Mouse (Mus musculus) hindbrain, embryonic 16.5 days (tissue): Measurements from ENCODE around the gene Rxra. TPM values are rescaled to one million over a fixed set of nuclear protein-coding genes. Genes with fewer than 3 reads are reported as not detected.

Experiments used
- ATAC-seq: fragments of 200-750 bp; cut with Nextera tagmentation; 2 replicates; pipeline ENCODE4 v1.8.0; 2017; ENCODE audit warnings: moderate TSS enrichment, moderate library complexity
- H3K27ac ChIP-seq: fragments of 300-500 bp; sonication (generic); 2 replicates; pipeline ENCODE4 v1.5.1; 2014; ENCODE audit warnings: low read depth, mild to moderate bottlenecking, control low read depth, low read length, moderate library complexity
- H3K27me3 ChIP-seq: fragments of 300-500 bp; sonication (generic); replicated peaks from 2 replicates; pipeline ENCODE4 v1.6.1; 2014; ENCODE audit warnings: low read length; ENCODE audit not compliant: control insufficient read depth, insufficient read depth
- H3K36me3 ChIP-seq: fragments of 300-500 bp; sonication (generic); 2 replicates; pipeline ENCODE4 v1.6.1; 2014; ENCODE audit warnings: mild to moderate bottlenecking, low read length, moderate library complexity, mixed read lengths; ENCODE audit not compliant: control insufficient read depth, insufficient read depth
- H3K4me1 ChIP-seq: fragments of 300-500 bp; sonication (generic); 2 replicates; pipeline ENCODE4 v1.6.1; 2014; ENCODE audit warnings: low read depth, low read length; ENCODE audit not compliant: control insufficient read depth, insufficient read depth
- H3K4me2 ChIP-seq: fragments of 300-500 bp; sonication (generic); 2 replicates; pipeline ENCODE4 v1.6.1; 2014; ENCODE audit warnings: mild to moderate bottlenecking, low read length, control low read depth, moderate library complexity
- H3K4me3 ChIP-seq: fragments of 300-500 bp; sonication (generic); 2 replicates; pipeline ENCODE4 v1.5.1; 2014; ENCODE audit warnings: mild to moderate bottlenecking, low read length, control low read depth, moderate library complexity
- H3K9ac ChIP-seq: fragments of 300-500 bp; sonication (generic); 2 replicates; pipeline ENCODE4 v1.6.1; 2014; ENCODE audit warnings: low read depth, mild to moderate bottlenecking, control low read depth, low read length, moderate library complexity
- H3K9me3 ChIP-seq: fragments of 300-500 bp; sonication (generic); 2 replicates; pipeline ENCODE4 v1.6.1; 2014; ENCODE audit warnings: mild to moderate bottlenecking, low read length, moderate library complexity; ENCODE audit not compliant: control insufficient read depth
- WGBS: fragments of 180-500 bp; shearing (Covaris S2); extraction: QIAGEN DNeasy Blood & Tissue Kit; methylation state at CpG from one replicate; pipeline ENCODE4 v1.1.7; 2014; 5-methylcytosine and 5-hydroxymethylcytosine counted together
- polyA plus RNA-seq: library from polyadenylated mRNA; unstranded; fragments of >200 nt; fragmentation: Nextera tagmentation; extraction: Ambion mirVana; gene quantifications from 2 replicates; pipeline ENCODE4 v1.2.1, GENCODE M21; 2015

Rxra gene
- polyA plus RNA-seq, 1 experiment from 2014 or later, result 3.4 TPM

- no peak overlapping the region; the same call in 1 of the 2 replicates for H3K4me3 ChIP-seq
- H3K27ac ChIP-seq, result no peak overlapping the region
These were observed 2.7 kb downstream of the Rxra start for GRCm38 (mm10) chr2:27678836-27679480.

GRCm38 (mm10) chr2:27679621-27680025 lies 3.4 kb downstream of the Rxra start:
- Histone ChIP-seq H3K9ac (peak overlapping the region; percentile 2; the same call in 1 of the 2 replicates), H3K27ac (no peak overlapping the region), H3K4me3 (no peak overlapping the region), H3K27me3 (no peaks in the 10 kb centered on the region), H3K36me3 (no peaks in the 10 kb centered on the region), H3K4me2 (peak overlapping the region; percentile 95), H3K4me1 (peaks cover 64% of the 10 kb centered on the region), H3K9me3 (no peaks in the 10 kb centered on the region)
- WGBS, result 19% methylated on average over 3 of the region's 3 CpGs
- no peak for ATAC-seq

More at GRCm38 (mm10) chr2:27678836-27679480, 2.7 kb downstream of the Rxra start:
- 27% methylated on average over 7 of the region's 7 CpGs for WGBS
- peak overlapping the region; percentile 2; the same call in 1 of the 2 replicates for H3K9ac ChIP-seq
- H3K4me1 ChIP-seq, result peaks cover 58% of the 10 kb centered on the region
- peak overlapping the region; percentile 95 for H3K4me2 ChIP-seq
- no peaks in the 10 kb centered on the region for H3K27me3 ChIP-seq
- H3K9me3 ChIP-seq, result no peaks in the 10 kb centered on the region
- ATAC-seq, result no peak
- no peaks in the 10 kb centered on the region for H3K36me3 ChIP-seq

GRCm38 (mm10) chr2:27680058-27680457 lies 3.8 kb downstream of the Rxra start:
- no peak for ATAC-seq
- H3K4me2 ChIP-seq, result peak overlapping the region; percentile 22
- 56% methylated on average over 6 of the region's 6 CpGs for WGBS

GRCm38 (mm10) chr2:27680595-27680994 lies 4.4 kb downstream of the Rxra start:
- no peak overlapping the region for H3K27ac ChIP-seq
- no peaks in the 10 kb centered on the region for H3K36me3 ChIP-seq
- H3K9me3 ChIP-seq, result no peaks in the 10 kb centered on the region
- peak overlapping the region; percentile 47; the same call in 1 of the 2 replicates for H3K9ac ChIP-seq
- H3K4me3 ChIP-seq, result no peak overlapping the region
- no peak overlapping the region for H3K4me2 ChIP-seq
- WGBS, result 92% methylated on average over 4 of the region's 4 CpGs
- ATAC-seq, result no peak
- no peaks in the 10 kb centered on the region for H3K27me3 ChIP-seq
- peaks cover 69% of the 10 kb centered on the region for H3K4me1 ChIP-seq

More at GRCm38 (mm10) chr2:27680058-27680457, 3.8 kb downstream of the Rxra start:
- Histone ChIP-seq H3K4me3 (no peak overlapping the region), H3K27ac (no peak overlapping the region), H3K9ac (no peak overlapping the region), H3K36me3 (no peaks in the 10 kb centered on the region), H3K9me3 (no peaks in the 10 kb centered on the region), H3K27me3 (no peaks in the 10 kb centered on the region), H3K4me1 (peaks cover 69% of the 10 kb centered on the region)

DNA sequence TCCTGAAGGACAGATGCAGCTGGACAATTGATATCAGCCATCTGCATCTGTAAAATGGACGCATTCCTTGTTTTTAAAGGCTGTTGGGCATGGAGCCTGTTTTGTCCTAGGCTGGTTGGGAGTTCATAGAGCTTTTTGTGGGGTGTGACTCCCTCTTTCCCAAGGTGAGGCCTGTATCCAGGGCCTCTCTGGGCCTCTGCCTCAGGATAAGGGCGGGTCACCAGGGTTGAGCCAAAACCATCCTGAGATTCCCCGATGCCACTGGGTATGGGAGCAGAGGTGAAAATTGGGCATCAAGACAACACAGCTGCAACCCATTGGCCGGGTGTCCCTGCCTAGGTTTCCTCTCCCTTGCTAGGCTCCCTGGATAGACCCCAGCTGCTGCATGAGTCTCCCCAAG lies 5.2 kb downstream of the Rxra start:
- peaks cover 64% of the 10 kb centered on the region for H3K4me1 ChIP-seq
- H3K4me2 ChIP-seq, result no peak overlapping the region
- H3K4me3 ChIP-seq, result no peak overlapping the region
- 73% methylated on average over 4 of the region's 4 CpGs for WGBS
- no peak for ATAC-seq
- H3K9ac ChIP-seq, result no peak overlapping the region
- H3K36me3 ChIP-seq, result no peaks in the 10 kb centered on the region
- H3K27ac ChIP-seq, result no peak overlapping the region
- no peaks in the 10 kb centered on the region for H3K9me3 ChIP-seq
- no peaks in the 10 kb centered on the region for H3K27me3 ChIP-seq

- no peaks in the 10 kb centered on the region for H3K36me3 ChIP-seq
- H3K4me3 ChIP-seq, result no peak overlapping the region
- no peaks in the 10 kb centered on the region for H3K9me3 ChIP-seq
- 0 out of 2 replicates have a peak overlapping the region, but pooled peaks have one; percentile 34 for H3K27ac ChIP-seq
- 49% methylated on average over 5 of the region's 5 CpGs for WGBS
- no peak overlapping the region for H3K9ac ChIP-seq
- H3K27me3 ChIP-seq, result no peaks in the 10 kb centered on the region
- H3K4me1 ChIP-seq, result peaks cover 61% of the 10 kb centered on the region
- H3K4me2 ChIP-seq, result no peak overlapping the region
- ATAC-seq, result no peak
These were observed 5.9 kb downstream of the Rxra start for GRCm38 (mm10) chr2:27682096-27682495.

- Histone ChIP-seq H3K9ac (peak overlapping the region; percentile 43), H3K27me3 (no peaks in the 10 kb centered on the region), H3K4me3 (no peak overlapping the region), H3K4me2 (no peak overlapping the region), H3K36me3 (no peaks in the 10 kb centered on the region), H3K9me3 (no peaks in the 10 kb centered on the region), H3K4me1 (peaks cover 47% of the 10 kb centered on the region), H3K27ac (no peak overlapping the region)
- 44% methylated on average over 11 of the region's 11 CpGs for WGBS
- ATAC-seq, result no peak
These were observed 7.9 kb downstream of the Rxra start for GRCm38 (mm10) chr2:27684017-27684657.

GRCm38 (mm10) chr2:27685917-27686316 lies 9.7 kb downstream of the Rxra start:
- Histone ChIP-seq H3K36me3 (no peaks in the 10 kb centered on the region), H3K4me1 (peaks cover 32% of the 10 kb centered on the region), H3K9me3 (no peaks in the 10 kb centered on the region), H3K4me2 (no peak overlapping the region), H3K9ac (no peak overlapping the region), H3K4me3 (no peak overlapping the region), H3K27ac (no peak overlapping the region), H3K27me3 (no peaks in the 10 kb centered on the region)
- ATAC-seq, result no peak
- 95% methylated on average over 4 of the region's 4 CpGs for WGBS

DNA sequence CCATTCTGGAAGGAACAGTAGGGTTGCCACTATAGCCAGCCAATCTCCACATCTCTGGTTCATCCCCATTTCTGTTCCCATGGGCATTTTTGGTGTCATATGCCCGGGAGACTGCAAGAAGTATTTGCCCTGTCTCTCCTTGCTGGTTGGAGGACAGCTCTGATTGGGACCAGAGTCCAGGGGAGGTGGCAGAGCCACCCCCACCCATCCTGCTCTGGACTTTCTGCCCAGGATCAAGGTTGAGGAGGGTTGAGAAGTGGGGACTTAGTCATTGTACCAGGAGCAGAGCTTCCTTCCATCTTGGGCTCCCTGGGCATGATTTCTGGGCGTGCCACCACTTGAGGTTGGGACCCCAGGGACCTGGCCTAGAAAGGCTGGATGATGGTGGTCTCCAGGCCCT lies 10.1 kb downstream of the Rxra start:
- no peaks in the 10 kb centered on the region for H3K27me3 ChIP-seq
- H3K4me1 ChIP-seq, result peaks cover 35% of the 10 kb centered on the region
- no peak for ATAC-seq
- H3K4me2 ChIP-seq, result no peak overlapping the region
- no peak overlapping the region for H3K27ac ChIP-seq
- H3K9ac ChIP-seq, result no peak overlapping the region
- no peaks in the 10 kb centered on the region for H3K9me3 ChIP-seq
- no peak overlapping the region for H3K4me3 ChIP-seq
- no peaks in the 10 kb centered on the region for H3K36me3 ChIP-seq
- 98% methylated on average over 2 of the region's 2 CpGs for WGBS
